Comparison of ENCODE assay signal across 21 mouse cellular contexts in the genomic region with DNA sequence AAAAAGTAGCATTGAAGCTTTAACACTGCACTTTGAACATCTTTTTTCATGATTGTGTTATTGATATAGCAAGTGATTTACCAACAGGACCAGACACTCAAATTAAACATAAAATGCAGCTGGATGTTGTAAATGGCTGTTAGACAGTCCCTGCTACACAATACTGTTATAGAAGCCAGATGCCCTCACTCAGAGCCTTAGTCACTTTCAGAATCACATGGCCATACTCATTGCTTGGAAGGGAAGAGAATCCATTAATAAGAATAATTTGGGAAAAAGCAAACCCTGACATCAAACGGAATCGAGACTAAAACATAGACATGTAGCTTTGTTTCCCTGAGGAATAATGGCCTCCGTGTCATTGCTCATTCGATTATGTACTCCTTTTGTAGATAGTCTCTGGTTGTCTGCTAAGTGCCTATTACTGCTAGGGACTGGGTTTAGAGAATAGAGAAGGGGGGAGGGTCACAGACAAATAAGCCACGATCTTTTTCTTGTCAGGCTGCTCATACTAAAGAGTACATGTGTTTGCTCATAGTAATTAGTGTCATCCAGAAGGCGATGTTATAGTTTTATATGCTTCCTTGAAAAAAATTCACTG.
DNase-seq lines count a peak whose midpoint lies in the region; ATAC-seq and TF ChIP-seq lines count a peak whose summit lies in the region.
"Had no signal": no experiment of that assay in that cellular context is flagged by ENCODE, and none has a peak within 500 bp of the region (broad histone marks: within the 10 kb centered on the region; RNA-seq: fewer than 3 reads in every experiment).

No protein-coding gene starts in this region.

- H3K9me3 ChIP-seq in hindbrain, embryonic 11.5 days (ENCODE audit: control insufficient read depth, low read length): no peaks in the 10 kb centered on the region
- no peaks in the 10 kb centered on the region for H3K9me3 ChIP-seq in hindbrain, embryonic 12.5 days (replicated peaks)
- no peaks in the 10 kb centered on the region for H3K9me3 ChIP-seq in midbrain, embryonic 14.5 days (ENCODE audit: control insufficient read depth, low read length)
- no peaks in the 10 kb centered on the region for H3K9me3 ChIP-seq in midbrain, postnatal 0 days (ENCODE audit: low read length)
- no peaks in the 10 kb centered on the region for H3K9me3 ChIP-seq in forebrain, postnatal 0 days (ENCODE audit: low read length)
- H3K9me3 ChIP-seq: embryonic facial prominence, embryonic 10.5 days; heart, embryonic 13.5 days; limb, embryonic 10.5 days; neural tube, embryonic 13.5 days had no signal

- no peak overlapping the region for H3K4me2 ChIP-seq in hindbrain, embryonic 11.5 days (replicated peaks; ENCODE audit: low read depth, low read length)
- H3K4me2 ChIP-seq in hindbrain, embryonic 12.5 days (replicated peaks): no peak overlapping the region
- no peak overlapping the region for H3K4me2 ChIP-seq in midbrain, embryonic 14.5 days (ENCODE audit: low read length)
- H3K4me2 ChIP-seq in midbrain, postnatal 0 days (ENCODE audit: low read depth, low read length, poor library complexity, severe bottlenecking): no peak overlapping the region
- no peak overlapping the region for H3K4me2 ChIP-seq in forebrain, postnatal 0 days (ENCODE audit: low read depth)
- H3K4me2 ChIP-seq: heart, embryonic 13.5 days; liver, embryonic 11.5 days; neural tube, embryonic 13.5 days had no signal

- DNase-seq in hindbrain, embryonic 11.5 days (ENCODE audit: low spot score): peak; percentile 8
- peak; percentile 10 for DNase-seq in midbrain, embryonic 14.5 days
- DNase-seq in midbrain, postnatal 0 days (ENCODE audit: low spot score): no peak
- DNase-seq in forebrain, postnatal 0 days: peak; percentile 20
- no peak for DNase-seq in urinary bladder, postnatal 4 days (ENCODE audit: low spot score in 2 of 2)
- DNase-seq in ovary, postnatal 36 days (ENCODE audit: low spot score): no peak
- DNase-seq: cerebellum, adult 11-12 months; cerebellum, postnatal 25 days; heart, postnatal 36 days; kidney, adult 9 months; lung, adult 2 months; right cerebral cortex, postnatal 4 days had no signal

- H3K4me3 ChIP-seq in hindbrain, embryonic 11.5 days (ENCODE audit: low read depth, low read length): no peak overlapping the region
- H3K4me3 ChIP-seq in hindbrain, embryonic 12.5 days: no peak overlapping the region
- no peak overlapping the region for H3K4me3 ChIP-seq in midbrain, embryonic 14.5 days (replicated peaks; ENCODE audit: low read depth, low read length)
- no peak overlapping the region for H3K4me3 ChIP-seq in midbrain, postnatal 0 days (ENCODE audit: low read depth, low read length)
- no peak overlapping the region for H3K4me3 ChIP-seq in forebrain, postnatal 0 days (ENCODE audit: low read depth, low read length)
- H3K4me3 ChIP-seq: embryonic facial prominence, embryonic 10.5 days; heart, embryonic 13.5 days; left cerebral cortex, adult 2 months; limb, embryonic 10.5 days; neural tube, embryonic 13.5 days had no signal

- no peak overlapping the region for H3K9ac ChIP-seq in hindbrain, embryonic 11.5 days (ENCODE audit: low read depth, low read length)
- no peak overlapping the region for H3K9ac ChIP-seq in hindbrain, embryonic 12.5 days
- no peak overlapping the region for H3K9ac ChIP-seq in midbrain, embryonic 14.5 days (replicated peaks; ENCODE audit: low read length)
- H3K9ac ChIP-seq in midbrain, postnatal 0 days (replicated peaks; ENCODE audit: low read length, poor library complexity, severe bottlenecking): no peak overlapping the region
- no peak overlapping the region for H3K9ac ChIP-seq in forebrain, postnatal 0 days
- H3K9ac ChIP-seq: heart, embryonic 13.5 days; neural tube, embryonic 13.5 days had no signal

- ATAC-seq in hindbrain, embryonic 11.5 days (ENCODE audit: low FRiP score): no peak
- ATAC-seq in hindbrain, embryonic 12.5 days (ENCODE audit: low FRiP score): no peak
- no peak for ATAC-seq in midbrain, embryonic 14.5 days (ENCODE audit: low FRiP score, low TSS enrichment)
- no peak for ATAC-seq in midbrain, postnatal 0 days (ENCODE audit: low FRiP score)
- ATAC-seq in forebrain, postnatal 0 days: peak; percentile 73
- ATAC-seq: hindbrain, postnatal 0 days had no signal

- no peaks in the 10 kb centered on the region for H3K4me1 ChIP-seq in hindbrain, embryonic 11.5 days (replicated peaks; ENCODE audit: control insufficient read depth, insufficient read depth, low read length)
- peaks cover 4% of the 10 kb centered on the region; the same call in 1 of the 2 replicates for H3K4me1 ChIP-seq in hindbrain, embryonic 12.5 days
- H3K4me1 ChIP-seq in midbrain, embryonic 14.5 days (ENCODE audit: control insufficient read depth, insufficient read depth, low read length): peaks cover 8% of the 10 kb centered on the region; the same call in 1 of the 2 replicates
- 0 out of 2 replicates have a peak, but pooled peaks cover 2% of the 10 kb centered on the region for H3K4me1 ChIP-seq in midbrain, postnatal 0 days (ENCODE audit: insufficient read depth, low read length)
- H3K4me1 ChIP-seq in forebrain, postnatal 0 days (ENCODE audit: insufficient read depth): 0 out of 2 replicates have a peak, but pooled peaks cover 4% of the 10 kb centered on the region

- TF ChIP-seq CTCF in midbrain, postnatal 0 days (IDR thresholded peaks at IDR 0.05): no peak
- TF ChIP-seq CTCF in forebrain, postnatal 0 days (IDR thresholded peaks at IDR 0.05; ENCODE audit: low read depth): no peak

- 62% methylated on average over 6 of the region's 6 CpGs for WGBS in hindbrain, embryonic 11.5 days
- WGBS in hindbrain, embryonic 12.5 days: 55% methylated on average over 6 of the region's 6 CpGs
- WGBS in midbrain, embryonic 14.5 days: 68% methylated on average over 6 of the region's 6 CpGs
- WGBS in midbrain, postnatal 0 days: 57% methylated on average over 6 of the region's 6 CpGs
- 31% methylated on average over 6 of the region's 6 CpGs for WGBS in forebrain, postnatal 0 days

- H3K27ac ChIP-seq in hindbrain, embryonic 11.5 days (ENCODE audit: low read depth, low read length): no peak overlapping the region
- no peak overlapping the region for H3K27ac ChIP-seq in hindbrain, embryonic 12.5 days
- no peak overlapping the region for H3K27ac ChIP-seq in midbrain, embryonic 14.5 days (replicated peaks; ENCODE audit: low read depth, low read length)
- no peak overlapping the region for H3K27ac ChIP-seq in midbrain, postnatal 0 days (ENCODE audit: low read depth, low read length)
- peak overlapping the region; percentile 50 for H3K27ac ChIP-seq in forebrain, postnatal 0 days (ENCODE audit: low read depth, low read length)
- H3K27ac ChIP-seq: embryonic facial prominence, embryonic 10.5 days; heart, embryonic 13.5 days; hindbrain, postnatal 0 days; left cerebral cortex, adult 2 months; limb, embryonic 10.5 days; macrophage; neural tube, embryonic 13.5 days had no signal

- H3K36me3 ChIP-seq in hindbrain, embryonic 11.5 days (ENCODE audit: control insufficient read depth, insufficient read depth, low read length): no peaks in the 10 kb centered on the region
- H3K36me3 ChIP-seq in hindbrain, embryonic 12.5 days: no peaks in the 10 kb centered on the region
- no peaks in the 10 kb centered on the region for H3K36me3 ChIP-seq in midbrain, embryonic 14.5 days (ENCODE audit: control insufficient read depth, insufficient read depth, low read length)
- no peaks in the 10 kb centered on the region for H3K36me3 ChIP-seq in midbrain, postnatal 0 days (ENCODE audit: insufficient read depth, low read length)
- no peaks in the 10 kb centered on the region for H3K36me3 ChIP-seq in forebrain, postnatal 0 days (ENCODE audit: insufficient read depth)
- H3K36me3 ChIP-seq: embryonic facial prominence, embryonic 10.5 days; heart, embryonic 13.5 days; limb, embryonic 10.5 days; neural tube, embryonic 13.5 days had no signal

- no peaks in the 10 kb centered on the region for H3K27me3 ChIP-seq in hindbrain, embryonic 11.5 days (ENCODE audit: control insufficient read depth, insufficient read depth, low read length)
- H3K27me3 ChIP-seq in hindbrain, embryonic 12.5 days: no peaks in the 10 kb centered on the region
- no peaks in the 10 kb centered on the region for H3K27me3 ChIP-seq in midbrain, embryonic 14.5 days (ENCODE audit: control insufficient read depth, insufficient read depth, low read length)
- H3K27me3 ChIP-seq in midbrain, postnatal 0 days (ENCODE audit: insufficient read depth, low read length): no peaks in the 10 kb centered on the region
- no peaks in the 10 kb centered on the region for H3K27me3 ChIP-seq in forebrain, postnatal 0 days (ENCODE audit: insufficient read depth, low read length)
- H3K27me3 ChIP-seq: heart, embryonic 13.5 days; neural tube, embryonic 13.5 days had no signal

Comparison
In these comparisons a context has a peak if more than half of its experiments do, and no peak if none do; other contexts are left out.
1. DNase-seq: peak in hindbrain, embryonic 11.5 days (single experiment), midbrain, embryonic 14.5 days (single experiment) and forebrain, postnatal 0 days (single experiment); none in midbrain, postnatal 0 days (single experiment), urinary bladder, postnatal 4 days (0 of 2) and ovary, postnatal 36 days (single experiment).